Mouse (Mus musculus) bone marrow, adult 2 months (tissue): ENCODE measurements around the gene Git2. TPM values are rescaled to one million over a fixed set of nuclear protein-coding genes. Genes with fewer than 3 reads are reported as not detected.

Experiments
- H3K27ac ChIP-seq: fragments of 200-500 bp; 2 replicates; pipeline ENCODE4 v1.5.1; 2012; ENCODE audit warnings: low read depth, mild to moderate bottlenecking, control low read depth, inconsistent platforms, low read length; ENCODE audit not compliant: control insufficient read depth, poor library complexity, insufficient read depth
- H3K4me1 ChIP-seq: fragments of 200-500 bp; 2 replicates; pipeline ENCODE4 v1.6.1; 2011; ENCODE audit warnings: low read length; ENCODE audit not compliant: control insufficient read depth, insufficient read depth
- H3K4me3 ChIP-seq: fragments of 200-500 bp; replicated peaks from 2 replicates; pipeline ENCODE3; 2011; ENCODE audit warnings: mild to moderate bottlenecking, low read depth, low read length, control low read depth; ENCODE audit not compliant: control insufficient read depth
- CTCF ChIP-seq: fragments of 200-500 bp; IDR thresholded peaks from 2 replicates; pipeline ENCODE4 v1.5.1; 2011; ENCODE audit warnings: low read length, control low read depth; ENCODE audit not compliant: control insufficient read depth, insufficient read depth
- POLR2A ChIP-seq: fragments of 200-500 bp; IDR thresholded peaks from 2 replicates; pipeline ENCODE4 v1.6.1; 2011; ENCODE audit warnings: low read depth, mild to moderate bottlenecking, control low read depth, low read length, borderline replicate concordance; ENCODE audit not compliant: control insufficient read depth
- WGBS: fragments of 180-500 bp; shearing (Covaris S2); methylation state at CpG from one replicate; pipeline ENCODE4 v1.1.7; 2018; 5-methylcytosine and 5-hydroxymethylcytosine counted together
- polyA plus RNA-seq: library from polyadenylated mRNA; stranded (reverse); fragments of >200 nt; gene quantifications from 2 replicates; pipeline ENCODE4 v1.2.4, GENCODE M21; 2011; ENCODE audit warnings: low replicate concordance; ENCODE audit not compliant: missing spikeins, insufficient read depth, insufficient read length

Gene Git2
- polyA plus RNA-seq, 1 experiment, result 52.4 TPM

DNA sequence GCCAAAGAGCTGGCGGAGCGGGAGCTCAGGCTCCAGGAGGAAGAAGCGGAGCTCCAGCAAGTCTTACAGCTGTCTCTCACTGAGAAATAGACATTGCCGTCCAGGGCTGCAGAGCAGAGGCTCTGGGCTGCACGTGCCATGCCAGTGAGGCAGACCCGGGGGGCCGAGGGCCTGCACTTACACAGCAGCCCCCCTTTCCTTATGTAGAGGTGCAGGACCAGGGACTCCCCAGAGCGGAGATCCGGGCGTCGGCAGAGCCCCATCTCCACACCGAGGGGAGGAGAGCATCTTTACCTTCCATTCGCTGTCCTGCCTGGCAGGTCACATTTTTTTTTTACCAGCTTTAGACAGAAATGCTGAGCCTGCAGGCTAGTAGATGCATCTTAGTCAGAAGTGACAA is 29.0 kb upstream of the Git2 start:
- H3K4me3 ChIP-seq, result no peak overlapping the region
- WGBS, result 88% methylated on average over 13 of the region's 13 CpGs
- H3K4me1 ChIP-seq, result peaks cover 3% of the 10 kb centered on the region; the same call in 1 of the 2 replicates
- no peak overlapping the region for H3K27ac ChIP-seq
- TF ChIP-seq POLR2A (no peak), CTCF (no peak)

DNA sequence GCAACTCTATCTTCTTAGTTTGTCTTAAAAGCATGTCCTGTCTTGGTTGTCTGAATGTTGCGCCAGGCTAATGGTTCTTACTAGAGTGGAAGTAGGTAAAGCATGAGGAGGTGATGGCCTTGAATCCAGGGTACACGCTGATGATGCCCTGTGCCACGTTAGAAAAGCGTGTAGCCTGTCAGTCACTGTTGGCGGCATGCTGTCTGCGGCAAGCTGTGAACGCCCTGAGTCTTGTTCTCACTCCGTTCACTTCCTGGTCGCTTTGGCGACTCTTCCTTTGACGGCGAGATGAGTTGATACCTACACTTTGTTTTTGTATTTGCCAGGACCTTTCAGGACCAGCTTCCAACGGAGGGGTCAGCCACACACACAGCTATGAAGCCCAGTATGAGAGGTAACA is 27.9 kb upstream of the Git2 start:
- H3K4me3 ChIP-seq, result no peak overlapping the region
- TF ChIP-seq POLR2A (no peak), CTCF (no peak)
- WGBS, result 85% methylated on average over 13 of the region's 13 CpGs
- no peak overlapping the region for H3K27ac ChIP-seq
- peaks cover 3% of the 10 kb centered on the region; the same call in 1 of the 2 replicates for H3K4me1 ChIP-seq

DNA sequence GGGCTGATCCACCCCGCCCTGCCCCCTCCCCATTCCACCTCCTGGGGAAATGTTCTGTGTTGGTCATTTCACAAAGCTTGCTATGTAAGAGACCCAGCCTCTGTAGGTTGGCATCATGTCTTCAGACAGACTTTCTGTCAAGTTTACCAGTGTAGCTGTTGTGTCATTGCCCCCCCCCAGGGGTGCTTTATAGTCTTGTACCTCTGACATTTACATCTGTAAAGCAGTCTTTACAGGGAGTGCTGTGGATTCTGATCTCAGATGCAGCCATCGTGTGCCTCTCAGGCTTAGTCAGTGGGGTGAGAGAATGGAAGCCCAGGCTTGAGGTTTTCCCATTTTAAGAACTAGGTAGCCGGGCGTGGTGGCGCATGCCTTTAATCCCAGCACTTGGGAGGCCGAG is 26.5 kb upstream of the Git2 start:
- H3K4me1 ChIP-seq, result peaks cover 3% of the 10 kb centered on the region; the same call in 1 of the 2 replicates
- WGBS, result 93% methylated on average over 6 of the region's 6 CpGs
- H3K4me3 ChIP-seq, result no peak overlapping the region
- no peak overlapping the region for H3K27ac ChIP-seq
- TF ChIP-seq CTCF, result no peak
- no peak for TF ChIP-seq POLR2A

DNA sequence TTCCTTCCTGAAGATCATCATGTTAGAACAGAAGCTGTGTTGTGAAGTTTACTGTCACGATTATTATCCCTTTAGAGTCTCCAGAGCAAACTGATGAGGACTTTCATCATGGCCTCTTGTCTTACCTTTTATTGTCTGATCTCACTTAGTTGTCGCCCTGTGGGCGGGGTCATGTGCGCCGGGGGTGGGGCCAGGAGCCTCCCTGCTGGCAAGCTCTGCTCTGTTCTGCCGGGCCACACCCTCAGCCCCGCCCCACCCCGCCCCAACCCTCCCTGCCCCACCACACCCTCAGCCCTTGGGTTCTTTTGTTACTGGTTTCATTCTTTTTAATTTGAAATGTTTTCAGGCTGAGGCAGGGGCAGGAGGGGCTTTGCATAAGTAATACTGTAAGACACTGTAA is 25.7 kb upstream of the Git2 start:
- Histone ChIP-seq H3K4me3 (no peak overlapping the region), H3K4me1 (peaks cover 2% of the 10 kb centered on the region; the same call in 1 of the 2 replicates), H3K27ac (no peak overlapping the region)
- 36% methylated on average over 8 of the region's 8 CpGs for WGBS
- TF ChIP-seq POLR2A, result no peak
- no peak for TF ChIP-seq CTCF

DNA sequence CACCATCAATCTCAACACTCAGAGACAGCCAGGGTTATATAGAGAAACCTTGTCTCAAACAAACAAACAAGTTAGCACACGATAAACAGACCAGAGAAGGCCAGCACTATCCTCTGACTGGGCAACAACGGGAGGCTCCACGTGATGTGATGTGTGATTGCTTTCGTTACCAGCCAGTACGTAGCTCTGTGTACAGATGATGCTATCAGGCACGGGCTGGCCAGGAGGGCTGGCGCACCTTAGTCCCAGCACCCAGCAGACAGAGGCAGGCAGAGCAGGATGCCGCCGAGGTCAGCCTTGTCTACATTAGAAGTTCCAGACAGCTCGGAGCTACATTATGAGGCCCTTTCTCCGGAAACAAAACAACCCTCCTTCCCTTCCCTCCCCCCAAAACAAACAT is 24.5 kb upstream of the Git2 start:
- no peaks in the 10 kb centered on the region for H3K4me1 ChIP-seq
- no peak for TF ChIP-seq POLR2A
- TF ChIP-seq CTCF, result no peak
- no peak overlapping the region for H3K27ac ChIP-seq
- H3K4me3 ChIP-seq, result no peak overlapping the region
- 84% methylated on average over 11 of the region's 11 CpGs for WGBS

DNA sequence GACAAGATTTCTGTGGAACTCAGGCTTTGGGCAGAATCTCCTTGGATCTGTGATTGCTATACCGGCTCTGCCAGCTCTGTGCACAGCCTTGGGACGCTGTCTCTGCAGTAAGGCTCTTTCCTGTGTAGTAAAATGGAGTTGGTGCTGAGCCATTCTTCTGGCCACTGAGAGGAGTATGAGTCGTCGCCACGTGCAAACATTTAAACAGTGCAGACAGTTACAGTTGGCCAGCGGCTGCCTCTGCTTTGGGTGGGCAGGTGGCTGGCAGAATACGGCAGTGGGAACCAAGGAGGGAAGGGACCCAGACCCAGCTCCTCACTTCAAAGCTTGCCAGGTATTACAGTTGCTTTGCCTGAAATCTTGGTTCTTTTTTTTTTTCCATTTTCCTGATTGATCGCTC is 21.9 kb upstream of the Git2 start:
- 92% methylated on average over 8 of the region's 8 CpGs for WGBS
- Histone ChIP-seq H3K4me1 (no peaks in the 10 kb centered on the region), H3K4me3 (no peak overlapping the region), H3K27ac (no peak overlapping the region)
- TF ChIP-seq CTCF, result no peak
- no peak for TF ChIP-seq POLR2A

DNA sequence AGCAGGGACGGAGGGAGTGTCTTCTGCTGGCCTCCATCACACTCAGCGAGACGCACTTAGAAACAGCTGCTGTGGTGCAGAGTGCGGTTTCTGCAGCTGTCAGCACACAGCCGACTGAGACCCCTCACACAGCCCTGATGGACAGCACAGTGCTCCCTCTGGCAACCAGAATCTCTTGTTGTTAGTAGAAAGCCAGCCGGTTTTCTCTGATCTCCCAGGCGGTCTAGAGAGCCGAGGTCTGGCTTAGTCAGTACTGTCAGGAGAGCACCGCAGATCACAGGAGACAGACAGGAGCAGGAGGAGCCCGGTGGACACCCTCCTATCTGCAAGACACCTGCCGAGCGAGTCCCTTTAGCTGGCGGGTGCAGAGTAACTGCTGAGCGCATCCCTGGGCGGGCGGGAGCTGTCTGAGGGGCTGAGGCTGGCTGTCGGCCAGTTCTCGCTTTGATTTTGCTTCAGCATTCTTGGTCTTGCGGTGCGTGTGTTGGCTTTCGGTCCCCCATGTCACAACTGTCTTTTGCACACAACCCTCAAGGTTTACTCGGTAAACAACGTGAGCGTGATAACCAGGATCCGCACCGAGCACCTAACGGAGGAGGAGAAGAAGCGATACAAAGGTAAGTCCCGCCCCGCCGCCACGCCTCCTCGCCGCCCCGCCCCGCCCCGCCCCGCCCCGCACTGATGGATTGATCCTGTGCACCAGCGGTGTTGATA is 21.1 kb upstream of the Git2 start:
- 90% methylated on average over 40 of the region's 40 CpGs for WGBS
- TF ChIP-seq CTCF, result no peak
- TF ChIP-seq POLR2A, result no peak
- no peaks in the 10 kb centered on the region for H3K4me1 ChIP-seq
- no peak overlapping the region for H3K4me3 ChIP-seq
- H3K27ac ChIP-seq, result no peak overlapping the region

DNA sequence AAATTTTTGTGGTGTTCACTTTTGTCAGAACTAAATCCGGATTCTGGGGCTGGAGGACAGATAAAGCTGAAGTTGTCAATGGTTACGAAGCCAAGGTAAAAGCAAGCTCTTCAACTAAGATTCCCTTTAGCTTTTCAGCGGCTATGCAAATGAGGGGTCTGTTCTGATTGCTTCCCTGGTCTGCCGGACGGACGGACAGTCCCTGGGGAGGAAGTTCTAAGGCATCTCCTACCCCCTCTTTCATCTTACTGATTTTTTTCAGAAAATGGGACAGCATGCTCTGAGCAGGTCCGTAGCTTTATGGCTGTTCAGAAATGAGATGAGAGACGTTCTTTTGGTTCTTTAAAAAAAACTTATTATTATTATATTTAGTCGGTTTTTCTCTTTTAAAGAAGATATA is 20.3 kb upstream of the Git2 start:
- Histone ChIP-seq H3K27ac (no peak overlapping the region), H3K4me1 (no peaks in the 10 kb centered on the region), H3K4me3 (no peak overlapping the region)
- 87% methylated on average over 9 of the region's 9 CpGs for WGBS
- TF ChIP-seq POLR2A (no peak), CTCF (no peak)

DNA sequence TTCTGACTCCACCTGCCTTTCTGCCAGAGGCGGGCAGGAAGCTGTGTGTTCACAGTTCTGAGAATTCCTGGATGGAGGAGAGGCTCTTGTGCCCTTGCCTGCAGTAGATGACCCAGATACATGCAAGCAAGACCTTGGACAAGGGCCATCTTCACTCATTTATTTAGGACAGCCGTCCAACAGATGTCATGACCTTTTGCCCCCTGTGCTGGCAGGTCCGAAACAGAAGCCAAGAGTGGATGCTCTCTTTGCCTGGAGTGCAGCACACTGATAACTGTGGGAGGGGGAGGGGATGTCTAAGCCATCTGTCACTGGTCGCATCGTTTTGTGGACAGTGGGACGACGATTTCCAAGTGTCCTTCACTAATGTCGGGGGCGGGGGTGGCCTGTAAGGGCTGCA is 19.9 kb upstream of the Git2 start:
- no peak for TF ChIP-seq POLR2A
- no peak for TF ChIP-seq CTCF
- H3K4me3 ChIP-seq, result no peak overlapping the region
- 87% methylated on average over 9 of the region's 9 CpGs for WGBS
- no peaks in the 10 kb centered on the region for H3K4me1 ChIP-seq
- H3K27ac ChIP-seq, result no peak overlapping the region

DNA sequence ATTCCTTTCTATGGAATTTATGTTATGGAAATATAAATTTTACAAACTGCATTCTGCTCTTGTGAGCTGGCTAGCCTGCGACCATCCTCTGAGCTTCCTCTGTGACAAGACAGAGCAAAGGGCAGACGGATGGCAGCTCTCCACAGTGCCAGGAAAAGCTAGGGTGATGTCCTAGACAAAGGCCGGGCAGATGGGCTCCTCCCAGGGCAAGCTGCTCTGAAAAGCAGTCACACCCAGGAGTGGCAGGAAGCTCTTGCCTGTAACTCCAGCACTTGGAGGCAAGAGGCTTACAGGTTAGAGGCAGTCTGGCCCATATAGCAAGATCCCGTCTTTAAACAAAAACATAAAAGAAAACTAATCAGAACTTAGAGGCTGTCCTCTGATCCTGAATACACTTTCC is 19.3 kb upstream of the Git2 start:
- no peak overlapping the region for H3K27ac ChIP-seq
- H3K4me1 ChIP-seq, result no peaks in the 10 kb centered on the region
- no peak overlapping the region for H3K4me3 ChIP-seq
- WGBS, result 87% methylated on average over 4 of the region's 4 CpGs
- TF ChIP-seq POLR2A (no peak), CTCF (no peak)
